Mouse (Mus musculus) liver, embryonic 12.5 days (tissue): ENCODE measurements around the gene Slc25a18. TPM values are rescaled to one million over a fixed set of nuclear protein-coding genes. Genes with fewer than 3 reads are reported as not detected.

Experiments used
- ATAC-seq: fragments of 200-750 bp; cut with Nextera tagmentation; 2 replicates; pipeline ENCODE4 v1.8.0; 2017; ENCODE audit warnings: moderate number of reproducible peaks, mild to moderate bottlenecking, moderate library complexity
- H3K27ac ChIP-seq: fragments of 300-500 bp; sonication (generic); 2 replicates; pipeline ENCODE4 v1.5.1; 2016; ENCODE audit warnings: mild to moderate bottlenecking
- H3K27me3 ChIP-seq: fragments of 300-500 bp; sonication (generic); replicated peaks from 2 replicates; pipeline ENCODE4 v1.6.1; 2016; ENCODE audit warnings: mild to moderate bottlenecking, moderate library complexity
- H3K36me3 ChIP-seq: fragments of 300-500 bp; sonication (generic); 2 replicates; pipeline ENCODE4 v1.6.1; 2016; ENCODE audit warnings: mild to moderate bottlenecking, moderate library complexity
- H3K4me1 ChIP-seq: fragments of 300-500 bp; sonication (generic); 2 replicates; pipeline ENCODE4 v1.6.1; 2016
- H3K4me2 ChIP-seq: fragments of 300-500 bp; sonication (generic); 2 replicates; pipeline ENCODE4 v1.6.1; 2016; ENCODE audit warnings: mild to moderate bottlenecking, moderate library complexity
- H3K4me3 ChIP-seq: fragments of 300-500 bp; sonication (generic); 2 replicates; pipeline ENCODE4 v1.5.1; 2016; ENCODE audit warnings: mild to moderate bottlenecking, moderate library complexity
- H3K9ac ChIP-seq: fragments of 300-500 bp; sonication (generic); 2 replicates; pipeline ENCODE4 v1.6.1; 2016; ENCODE audit warnings: mild to moderate bottlenecking, moderate library complexity
- H3K9me3 ChIP-seq: fragments of 300-500 bp; sonication (generic); replicated peaks from 2 replicates; pipeline ENCODE4 v1.6.1; 2016; ENCODE audit warnings: mild to moderate bottlenecking, moderate library complexity
- WGBS: fragments of 180-500 bp; shearing (Covaris S2); methylation state at CpG from one replicate; pipeline ENCODE4 v1.1.7; 2016; ENCODE audit not compliant: insufficient replicate concordance; 5-methylcytosine and 5-hydroxymethylcytosine counted together
- polyA plus RNA-seq: library from polyadenylated mRNA; unstranded; fragments of >200 nt; fragmentation: Nextera tagmentation; extraction: Ambion mirVana; gene quantifications from 2 replicates; pipeline ENCODE4 v1.2.1, GENCODE M21; 2016

Gene Slc25a18
- polyA plus RNA-seq, 1 experiment from 2014 or later = 0.18 TPM

DNA sequence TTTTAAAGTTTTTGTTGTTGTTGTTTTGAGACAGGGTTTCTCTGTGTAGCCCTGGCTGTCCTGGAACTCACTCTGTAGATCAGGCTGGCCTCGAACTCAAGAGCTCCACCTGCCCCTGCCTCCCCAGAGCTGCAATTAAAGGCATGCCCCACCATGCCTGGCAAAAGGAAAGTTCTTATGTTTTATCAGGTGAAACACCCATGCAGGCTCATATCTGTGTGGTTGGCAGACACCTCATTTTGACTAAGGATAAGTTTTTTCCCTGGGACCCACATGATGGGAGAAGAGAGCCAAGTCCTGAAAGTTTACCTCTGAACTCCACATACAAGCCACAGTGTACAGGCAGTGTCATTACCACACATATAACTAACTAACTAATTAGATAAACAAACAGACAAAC is 56.7 kb downstream of the Slc25a18 start:
- Histone ChIP-seq H3K9ac (no peak overlapping the region), H3K4me3 (no peak overlapping the region), H3K4me2 (0 out of 2 replicates have a peak overlapping the region, but pooled peaks have one; percentile 57), H3K4me1 (peaks cover 71% of the 10 kb centered on the region), H3K36me3 (no peaks in the 10 kb centered on the region), H3K27me3 (no peaks in the 10 kb centered on the region), H3K27ac (peak overlapping the region; percentile 98), H3K9me3 (no peaks in the 10 kb centered on the region)
- 41% methylated on average over 1 of the region's 1 CpGs for WGBS
- ATAC-seq = peak; percentile 77

DNA sequence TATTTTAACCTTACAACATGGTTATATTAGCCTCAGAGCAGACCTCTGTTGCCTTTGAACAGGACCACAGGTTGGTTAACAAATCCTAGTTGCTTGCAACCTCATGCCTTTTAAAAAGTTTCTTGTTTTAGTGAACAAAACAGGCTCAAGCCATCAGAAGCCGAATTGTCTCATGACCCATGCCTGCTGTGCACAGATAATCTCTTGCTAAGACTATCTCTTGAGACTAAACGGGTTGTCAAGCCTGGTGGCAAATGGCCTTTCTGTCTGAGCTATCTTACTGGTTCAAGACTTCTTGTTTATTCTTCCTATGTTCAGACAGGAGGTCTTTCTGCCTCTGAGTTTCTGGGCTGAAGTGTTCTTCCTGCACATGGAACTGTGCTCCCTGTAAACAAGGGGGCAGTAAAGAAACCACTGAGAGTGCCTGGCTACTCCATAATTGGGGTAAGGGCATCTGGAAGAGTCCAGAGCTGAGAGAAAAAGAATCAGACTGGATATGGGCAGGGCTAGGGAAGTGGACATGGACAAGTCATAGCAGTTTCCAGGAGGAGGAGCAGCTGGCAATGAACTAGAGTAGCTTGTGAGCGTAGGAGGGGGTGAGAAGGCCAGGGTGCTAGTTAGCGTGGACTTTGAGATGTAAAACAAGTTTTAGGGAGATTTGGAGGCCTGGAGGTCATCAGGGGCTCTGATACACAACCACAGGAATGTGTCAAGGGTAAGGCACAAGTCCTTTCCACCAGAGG is 57.7 kb downstream of the Slc25a18 start:
- H3K4me3 ChIP-seq = peak overlapping the region; percentile 16; the same call in 1 of the 2 replicates
- H3K4me1 ChIP-seq = peaks cover 74% of the 10 kb centered on the region
- peak overlapping the region; percentile 62 for H3K9ac ChIP-seq
- no peaks in the 10 kb centered on the region for H3K9me3 ChIP-seq
- peak overlapping the region; percentile 98 for H3K27ac ChIP-seq
- H3K27me3 ChIP-seq = no peaks in the 10 kb centered on the region
- WGBS = 21% methylated on average over 4 of the region's 4 CpGs
- no peaks in the 10 kb centered on the region for H3K36me3 ChIP-seq
- peak overlapping the region; percentile 57 for H3K4me2 ChIP-seq
- peak; percentile 70 for ATAC-seq

DNA sequence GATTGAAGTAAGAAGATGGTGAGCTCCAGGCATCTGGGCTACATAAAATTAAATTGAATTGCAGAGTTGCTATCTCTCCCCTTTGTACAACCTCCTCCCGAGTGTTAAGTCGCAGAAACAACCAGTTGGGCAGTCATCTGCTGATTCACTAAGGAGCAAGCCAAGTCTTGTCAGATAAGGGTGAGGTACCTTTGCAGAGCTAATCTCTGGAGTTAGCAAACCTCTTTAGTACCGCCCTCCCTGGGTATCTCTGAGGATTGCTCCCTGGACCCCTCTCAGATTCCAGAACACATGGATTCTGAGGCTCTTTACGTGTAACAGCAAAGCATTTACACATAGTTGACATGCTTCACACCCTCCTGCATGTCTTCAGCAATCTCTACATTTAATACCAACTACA is 58.7 kb downstream of the Slc25a18 start:
- Histone ChIP-seq H3K9ac (peak overlapping the region; percentile 62; the same call in 1 of the 2 replicates), H3K27ac (peak overlapping the region; percentile 98), H3K4me2 (peak overlapping the region; percentile 57), H3K27me3 (no peaks in the 10 kb centered on the region), H3K4me1 (peaks cover 74% of the 10 kb centered on the region), H3K9me3 (no peaks in the 10 kb centered on the region), H3K36me3 (no peaks in the 10 kb centered on the region), H3K4me3 (no peak overlapping the region)
- ATAC-seq = peak; percentile 70
- WGBS = 17% methylated on average over 4 of the region's 4 CpGs

DNA sequence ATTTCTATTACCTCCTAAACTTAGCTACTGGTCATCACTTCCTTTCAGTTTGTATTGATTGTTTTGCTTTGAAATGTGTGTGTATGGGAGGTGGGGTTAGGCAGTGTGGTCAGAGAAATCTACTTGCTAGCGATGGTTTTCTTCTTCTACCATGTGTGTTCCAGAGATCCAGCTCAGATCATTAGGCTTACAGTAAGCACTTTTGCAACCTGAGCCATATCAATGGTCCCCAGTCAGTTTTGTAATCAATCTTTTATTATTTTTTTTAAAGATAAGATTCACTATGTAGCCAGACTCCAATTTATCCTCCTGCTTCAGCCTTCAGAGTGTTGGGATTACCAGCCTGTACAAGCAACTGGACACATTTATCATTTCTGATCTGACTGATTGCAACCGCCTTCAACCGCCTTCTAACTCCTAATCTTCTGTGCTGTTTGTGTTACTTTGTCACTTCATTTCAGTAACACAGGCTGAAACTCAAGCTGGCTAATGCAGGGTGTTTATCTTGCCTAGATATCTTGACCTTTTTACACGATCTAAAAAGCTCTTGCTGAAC is 61.5 kb downstream of the Slc25a18 start:
- H3K4me1 ChIP-seq = peaks cover 78% of the 10 kb centered on the region
- H3K27me3 ChIP-seq = no peaks in the 10 kb centered on the region
- H3K9ac ChIP-seq = peak overlapping the region; percentile 2; the same call in 1 of the 2 replicates
- 18% methylated on average over 4 of the region's 4 CpGs for WGBS
- no peak for ATAC-seq
- H3K27ac ChIP-seq = peak overlapping the region; percentile 97
- peaks cover 14% of the 10 kb centered on the region for H3K36me3 ChIP-seq
- H3K9me3 ChIP-seq = no peaks in the 10 kb centered on the region
- peak overlapping the region; percentile 74 for H3K4me2 ChIP-seq
- peak overlapping the region; percentile 85; the same call in 1 of the 2 replicates for H3K4me3 ChIP-seq

DNA sequence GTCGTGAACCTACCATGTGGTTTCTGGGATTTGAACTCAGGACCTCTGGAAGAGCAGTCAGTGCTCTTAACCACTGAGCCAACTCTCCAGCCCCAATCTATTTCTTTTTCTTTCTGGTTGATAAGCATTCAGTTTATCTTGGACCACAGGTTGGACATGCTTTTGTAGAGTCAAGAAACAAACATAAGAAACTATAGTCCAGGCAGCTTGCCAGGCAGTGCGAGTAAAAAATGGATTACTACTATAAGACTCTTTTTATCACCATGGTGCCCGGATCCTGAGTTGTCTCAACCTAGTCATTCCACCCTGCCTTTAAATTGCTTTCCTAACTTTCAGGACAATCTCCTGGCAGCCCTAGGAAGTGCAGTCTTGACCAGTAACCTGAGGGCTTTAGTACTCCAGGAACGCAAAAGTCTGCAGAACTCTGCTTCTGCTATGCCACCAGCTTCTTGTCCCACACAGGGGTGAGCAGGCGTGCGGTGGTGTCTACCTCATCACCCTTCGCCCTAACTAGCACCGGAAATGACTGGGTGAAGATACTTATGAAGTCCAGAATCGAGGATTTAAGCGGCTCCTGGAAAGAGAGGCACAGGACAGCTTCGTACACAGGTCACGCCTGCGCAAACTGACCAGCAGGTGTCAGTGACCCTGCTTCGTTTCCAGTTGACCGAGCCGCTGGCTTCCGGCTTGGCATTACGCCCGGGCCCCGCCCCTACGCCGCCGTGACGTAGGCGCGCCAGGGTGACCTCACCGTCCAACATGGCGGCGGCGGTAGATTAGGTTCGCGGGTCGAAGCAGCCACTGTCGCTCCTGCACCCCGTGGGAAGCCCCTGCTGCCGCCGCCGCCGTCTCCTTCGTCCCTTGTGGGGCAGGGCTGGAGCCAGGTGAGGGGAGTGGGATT is 62.3 kb downstream of the Slc25a18 start, which contains the start of gene Bcl2l13:
Bcl2l13 (plus strand) TSS at position 739 of the 901 bp plus-strand sequence.
- ATAC-seq = peak; percentile 76
- Histone ChIP-seq H3K36me3 (peaks cover 23% of the 10 kb centered on the region), H3K9me3 (no peaks in the 10 kb centered on the region), H3K4me3 (peak within 1 kb of the TSS; percentile 85), H3K4me1 (peaks cover 77% of the 10 kb centered on the region), H3K9ac (peak within 1 kb of the TSS; percentile 98), H3K27me3 (no peaks in the 10 kb centered on the region), H3K27ac (peak within 1 kb of the TSS; percentile 97), H3K4me2 (peak within 1 kb of the TSS; percentile 74)
- 2% methylated on average over 40 of the region's 40 CpGs for WGBS

DNA sequence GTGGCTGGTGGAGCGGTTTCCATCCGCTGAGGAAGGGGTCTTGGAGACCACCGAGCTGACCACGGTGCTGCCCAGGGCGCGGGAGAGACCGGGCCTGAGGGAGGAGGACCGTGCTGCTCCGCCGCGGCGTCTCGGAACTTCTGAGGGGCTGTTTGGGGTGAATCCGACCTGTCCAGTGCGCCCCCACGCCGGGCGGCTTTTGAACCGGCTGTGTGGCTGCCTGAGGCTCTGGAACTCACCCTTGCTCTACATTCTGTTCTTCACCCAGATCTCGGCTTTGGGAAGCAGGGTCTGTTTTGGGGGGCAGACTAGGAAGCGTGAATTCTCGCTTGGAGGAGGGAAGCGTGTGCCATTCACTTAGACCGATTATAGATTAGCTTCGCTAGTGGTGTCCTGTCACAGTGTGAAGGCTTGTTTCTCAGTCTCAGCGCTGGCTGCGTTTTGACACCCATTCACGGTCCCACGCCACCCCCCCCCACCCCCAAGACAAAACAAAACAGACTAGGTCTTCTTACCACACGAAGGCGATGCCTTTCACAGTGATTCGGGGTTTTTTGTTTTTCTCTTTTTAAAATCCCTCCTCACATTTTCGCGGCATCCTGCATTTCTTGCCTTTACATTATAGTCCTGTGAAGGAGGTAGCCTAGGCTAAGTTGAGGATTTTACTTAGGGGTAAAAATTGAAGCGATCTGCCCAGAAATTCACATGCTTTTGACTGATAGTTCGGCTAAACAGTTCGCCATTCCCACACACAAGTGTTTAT is 63.2 kb downstream of the Slc25a18 start:
- Histone ChIP-seq H3K36me3 (peaks cover 26% of the 10 kb centered on the region), H3K9ac (peak overlapping the region; percentile 98), H3K4me3 (peak overlapping the region; percentile 85), H3K9me3 (no peaks in the 10 kb centered on the region), H3K27ac (peak overlapping the region; percentile 97), H3K4me1 (peaks cover 74% of the 10 kb centered on the region), H3K27me3 (no peaks in the 10 kb centered on the region), H3K4me2 (peak overlapping the region; percentile 74)
- 2% methylated on average over 37 of the region's 37 CpGs for whole genome bisulfite sequencing
- peak; percentile 35 for ATAC-seq

DNA sequence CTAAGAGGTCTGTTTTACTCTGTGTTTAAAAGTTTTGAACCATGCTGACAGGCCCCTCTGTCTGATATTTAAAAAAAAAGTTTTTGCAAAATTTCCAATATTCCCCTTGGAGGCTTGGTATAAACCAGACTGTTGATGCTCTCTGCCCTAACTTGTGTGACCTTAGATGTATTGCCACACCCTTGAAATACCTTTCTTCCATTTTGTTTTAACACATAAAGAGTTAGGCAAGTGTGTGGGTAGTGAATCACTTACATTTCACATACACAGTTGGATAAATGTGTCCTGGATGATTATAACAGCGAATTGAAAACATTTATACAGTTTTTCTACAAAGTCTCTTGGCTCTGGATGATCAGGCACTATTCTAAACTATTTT is 63.8 kb downstream of the Slc25a18 start:
- Histone ChIP-seq H3K9me3 (no peaks in the 10 kb centered on the region), H3K4me3 (peak overlapping the region; percentile 85), H3K4me1 (peaks cover 75% of the 10 kb centered on the region), H3K27ac (peak overlapping the region; percentile 97), H3K27me3 (no peaks in the 10 kb centered on the region), H3K9ac (peak overlapping the region; percentile 98), H3K4me2 (peak overlapping the region; percentile 74), H3K36me3 (peaks cover 26% of the 10 kb centered on the region)
- 42% methylated on average over 1 of the region's 1 CpGs for WGBS
- no peak for ATAC-seq

DNA sequence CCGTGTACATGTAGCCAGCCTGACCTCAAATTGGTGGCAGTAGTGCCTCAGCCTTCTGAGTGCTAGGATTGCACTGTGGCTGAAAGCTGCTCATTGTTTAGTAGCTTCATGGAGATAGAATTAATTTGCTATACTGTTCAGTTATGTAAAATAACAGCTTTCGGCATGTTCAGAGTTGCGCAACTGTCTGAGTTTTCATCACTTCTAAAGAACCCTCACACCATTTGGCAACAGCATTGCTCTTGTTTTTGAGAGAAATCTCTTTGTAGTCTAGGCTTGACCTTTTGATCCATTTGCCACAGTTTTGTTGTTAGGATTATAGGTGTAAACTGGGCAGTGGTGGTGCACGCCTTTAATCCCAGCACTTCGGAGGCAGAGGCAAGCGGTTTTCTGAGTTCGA is 66.9 kb downstream of the Slc25a18 start:
- Histone ChIP-seq H3K27ac (peak overlapping the region; percentile 43), H3K4me2 (no peak overlapping the region), H3K9ac (no peak overlapping the region), H3K9me3 (no peaks in the 10 kb centered on the region), H3K36me3 (peaks cover 41% of the 10 kb centered on the region), H3K4me3 (no peak overlapping the region), H3K27me3 (no peaks in the 10 kb centered on the region), H3K4me1 (peaks cover 75% of the 10 kb centered on the region)
- ATAC-seq = no peak
- 92% methylated on average over 7 of the region's 7 CpGs for WGBS

DNA sequence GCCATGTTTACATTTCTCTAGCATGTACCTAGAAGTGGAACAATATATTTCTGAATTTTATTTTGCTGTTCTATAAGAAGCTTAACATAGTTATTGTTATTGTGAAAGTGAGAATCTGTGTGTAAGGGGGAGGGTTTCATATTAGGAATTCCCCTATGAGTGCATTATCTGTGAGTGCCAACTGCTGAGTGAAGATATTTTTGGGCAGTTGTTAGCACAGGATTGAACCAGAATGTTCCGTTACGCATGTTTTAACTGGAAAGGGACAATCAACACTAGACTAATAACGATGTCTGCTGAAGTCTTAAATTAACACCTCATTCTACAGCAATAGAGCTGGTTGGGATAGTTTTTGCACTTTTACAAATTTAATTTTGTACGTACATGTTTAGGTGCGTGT is 68.4 kb downstream of the Slc25a18 start:
- Histone ChIP-seq H3K9ac (0 out of 2 replicates have a peak overlapping the region, but pooled peaks have one; percentile 50), H3K9me3 (no peaks in the 10 kb centered on the region), H3K36me3 (peaks cover 44% of the 10 kb centered on the region), H3K4me2 (peak overlapping the region; percentile 44), H3K4me1 (peaks cover 77% of the 10 kb centered on the region), H3K27ac (peak overlapping the region; percentile 78), H3K27me3 (no peaks in the 10 kb centered on the region), H3K4me3 (peak overlapping the region; percentile 10; the same call in 1 of the 2 replicates)
- WGBS = 54% methylated on average over 5 of the region's 5 CpGs
- ATAC-seq = peak; percentile 61
